Mouse (Mus musculus): ENCODE measurements around the gene Pigc. TPM values are rescaled to one million over a fixed set of nuclear protein-coding genes. Genes with fewer than 3 reads are reported as not detected.
A peak's percentile ranks its signal among the peaks of the same experiment; 100 is the strongest.

Gene Pigc
- total and polyA plus RNA-seq, 3 experiments = 0.93 to 26.1 (median 17.7) TPM

DNA sequence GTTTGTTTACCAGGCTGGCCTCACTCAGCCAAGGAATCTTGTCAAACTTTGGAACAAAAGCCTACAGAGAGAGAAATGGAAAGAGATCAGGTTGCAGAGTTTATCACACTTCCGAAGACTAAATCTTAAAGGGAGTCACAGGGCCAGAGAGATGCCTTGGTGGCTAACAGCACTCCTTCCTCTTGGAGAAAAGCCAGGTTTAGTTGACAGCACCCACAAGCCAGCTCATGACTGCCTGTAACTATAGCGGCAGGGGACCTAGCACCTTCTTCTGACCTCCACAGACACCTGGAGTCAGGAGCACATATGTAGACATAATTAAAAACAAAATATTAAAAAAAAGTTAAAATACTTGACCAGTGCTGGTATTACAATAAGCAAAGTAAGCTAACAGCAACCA, 1.1 kb upstream of the Pigc start:
- DNase-seq (ENCODE audit: low spot score) = no peak
- TF ChIP-seq TAL1 (conservative IDR thresholded peaks at IDR 0.05; ENCODE audit: low read depth, low read length) = no peak
- no peak for TF ChIP-seq GATA1 (IDR thresholded peaks at IDR 0.05; ENCODE audit: borderline replicate concordance, low read length)
- no peak for TF ChIP-seq GATA2 (IDR thresholded peaks at IDR 0.05; ENCODE audit: borderline replicate concordance, low read depth, low read length)
- TF ChIP-seq POLR2AphosphoS5 (IDR thresholded peaks at IDR 0.05; ENCODE audit: insufficient replicate concordance, low read depth, low read length) = no peak
- TF ChIP-seq CTCF (IDR thresholded peaks at IDR 0.05; ENCODE audit: low read depth, low read length) = no peak
- Histone ChIP-seq H3K4me3 (ENCODE audit: low read depth, low read length) (no peak overlapping the region), H3K27me3 (ENCODE audit: insufficient read depth, low read length) (peaks cover 4% of the 10 kb centered on the region), H3K36me3 (replicated peaks) (peaks cover 18% of the 10 kb centered on the region), H3K4me1 (ENCODE audit: insufficient read depth, low read depth, low read length) (peaks cover 28% of the 10 kb centered on the region), H3K9me3 (replicated peaks) (no peaks in the 10 kb centered on the region)
- ATAC-seq (ENCODE audit: extremely low read depth, insufficient number of reproducible peaks, low FRiP score, poor library complexity, severe bottlenecking) = no peak

DNA sequence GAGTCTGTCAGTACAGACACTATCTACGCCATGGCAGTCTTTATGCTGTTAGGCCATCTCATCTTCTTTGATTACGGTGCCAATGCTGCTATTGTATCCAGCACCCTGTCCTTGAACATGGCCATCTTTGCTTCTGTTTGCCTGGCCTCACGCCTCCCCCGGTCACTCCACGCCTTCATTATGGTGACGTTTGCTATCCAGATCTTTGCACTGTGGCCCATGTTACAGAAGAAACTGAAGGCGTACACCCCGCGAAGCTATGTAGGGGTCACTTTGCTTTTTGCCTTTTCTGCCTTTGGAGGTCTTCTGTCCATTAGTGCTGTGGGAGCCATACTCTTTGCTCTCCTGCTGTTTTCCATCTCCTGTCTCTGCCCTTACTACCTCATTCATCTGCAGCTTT, 1.9 kb downstream of the Pigc start:
- Histone ChIP-seq H3K27me3 (ENCODE audit: insufficient read depth, low read length) (no peaks in the 10 kb centered on the region), H3K4me3 (ENCODE audit: low read depth, low read length) (no peak overlapping the region; the same call in 1 of the 2 replicates), H3K9me3 (replicated peaks) (no peaks in the 10 kb centered on the region), H3K4me1 (ENCODE audit: insufficient read depth, low read depth, low read length) (peaks cover 45% of the 10 kb centered on the region), H3K36me3 (replicated peaks) (peaks cover 20% of the 10 kb centered on the region)
- TF ChIP-seq GATA2 (IDR thresholded peaks at IDR 0.05; ENCODE audit: borderline replicate concordance, low read depth, low read length) (no peak), GATA1 (IDR thresholded peaks at IDR 0.05; ENCODE audit: borderline replicate concordance, low read length) (no peak), TAL1 (conservative IDR thresholded peaks at IDR 0.05; ENCODE audit: low read depth, low read length) (no peak), POLR2AphosphoS5 (IDR thresholded peaks at IDR 0.05; ENCODE audit: insufficient replicate concordance, low read depth, low read length) (no peak), CTCF (IDR thresholded peaks at IDR 0.05; ENCODE audit: low read depth, low read length) (no peak)
- DNase-seq (ENCODE audit: low spot score) (no peak), ATAC-seq (ENCODE audit: extremely low read depth, insufficient number of reproducible peaks, low FRiP score, poor library complexity, severe bottlenecking) (no peak)

DNA sequence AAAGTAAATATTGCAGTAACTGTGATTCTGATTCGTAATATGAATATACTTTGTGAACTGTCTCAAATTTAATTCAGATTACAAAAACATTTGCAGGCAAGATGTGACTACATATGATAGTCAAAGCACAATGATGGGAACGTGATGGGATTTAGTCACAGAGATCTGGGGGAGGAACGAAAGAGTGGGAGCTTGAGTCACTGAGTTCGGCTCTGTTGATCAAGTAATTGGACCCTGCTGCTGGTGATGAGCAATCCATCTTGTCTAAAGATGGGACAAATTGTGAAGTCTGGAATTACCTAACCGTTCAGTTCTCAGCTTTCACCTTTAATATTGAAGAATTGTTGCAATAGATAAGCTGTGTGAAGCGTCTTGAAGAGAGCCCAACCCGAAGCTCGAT, 3.2 kb downstream of the Pigc start:
- Histone ChIP-seq H3K9me3 (replicated peaks) (no peaks in the 10 kb centered on the region), H3K4me1 (ENCODE audit: insufficient read depth, low read depth, low read length) (peaks cover 51% of the 10 kb centered on the region), H3K36me3 (replicated peaks) (peaks cover 20% of the 10 kb centered on the region), H3K4me3 (ENCODE audit: low read depth, low read length) (no peak overlapping the region), H3K27me3 (ENCODE audit: insufficient read depth, low read length) (no peaks in the 10 kb centered on the region)
- no peak for ATAC-seq (ENCODE audit: extremely low read depth, insufficient number of reproducible peaks, low FRiP score, poor library complexity, severe bottlenecking)
- DNase-seq (ENCODE audit: low spot score) = no peak
- TF ChIP-seq CTCF (IDR thresholded peaks at IDR 0.05; ENCODE audit: low read depth, low read length) = no peak
- no peak for TF ChIP-seq GATA2 (IDR thresholded peaks at IDR 0.05; ENCODE audit: borderline replicate concordance, low read depth, low read length)
- no peak for TF ChIP-seq POLR2AphosphoS5 (IDR thresholded peaks at IDR 0.05; ENCODE audit: insufficient replicate concordance, low read depth, low read length)
- no peak for TF ChIP-seq GATA1 (IDR thresholded peaks at IDR 0.05; ENCODE audit: borderline replicate concordance, low read length)
- no peak for TF ChIP-seq TAL1 (conservative IDR thresholded peaks at IDR 0.05; ENCODE audit: low read depth, low read length)

DNA sequence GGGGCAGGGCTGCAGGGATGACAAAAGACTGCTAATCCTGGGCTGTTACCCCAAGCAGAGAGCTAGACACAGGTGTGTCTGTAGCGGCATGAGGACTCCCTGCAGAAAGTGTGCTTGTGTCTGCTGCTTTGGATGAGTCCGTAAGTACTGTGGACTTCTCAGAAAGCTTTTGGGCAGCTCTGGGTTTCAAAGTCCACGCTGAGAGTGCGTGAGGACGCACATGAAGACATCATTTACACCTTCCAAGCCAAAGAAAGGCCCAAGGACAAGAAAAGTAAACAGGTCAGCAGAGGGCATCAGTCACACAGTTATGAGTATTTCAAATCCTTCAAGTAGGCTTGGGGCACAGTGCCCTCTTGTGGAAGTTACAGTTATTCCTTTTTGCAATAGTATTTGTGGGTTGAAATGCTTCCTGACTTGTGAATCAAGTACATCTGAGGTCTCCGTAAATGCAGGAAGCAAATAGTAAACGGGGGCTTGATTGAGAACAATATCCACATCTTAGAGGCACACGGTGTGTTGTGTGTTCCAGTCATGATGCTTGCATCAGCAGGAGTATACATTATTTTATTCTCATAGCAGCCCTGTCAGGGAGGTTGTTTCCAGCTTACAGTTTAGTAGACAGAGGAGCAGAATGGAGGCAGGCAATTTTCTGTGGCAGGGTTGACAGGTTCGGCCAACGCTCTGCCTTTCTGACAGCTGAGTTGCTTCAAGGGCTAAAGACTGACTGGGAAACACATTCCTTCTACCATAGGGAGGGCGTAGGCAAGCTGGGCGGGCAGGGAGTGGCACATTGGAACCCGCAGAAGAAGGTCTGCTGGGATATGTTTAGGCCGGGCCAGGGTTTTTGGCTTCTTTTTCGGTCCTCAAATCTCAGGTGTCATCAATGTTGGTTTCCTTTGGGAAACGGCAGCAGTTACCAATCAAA, 7.5 kb downstream of the Pigc start:
- TF ChIP-seq POLR2AphosphoS5 (IDR thresholded peaks at IDR 0.05; ENCODE audit: insufficient replicate concordance, low read depth, low read length) = no peak
- TF ChIP-seq CTCF (IDR thresholded peaks at IDR 0.05; ENCODE audit: low read depth, low read length) = peak; percentile 62
- H3K4me1 ChIP-seq (ENCODE audit: insufficient read depth, low read depth, low read length) = peaks cover 31% of the 10 kb centered on the region
- H3K36me3 ChIP-seq (replicated peaks) = peaks cover 8% of the 10 kb centered on the region
- DNase-seq (ENCODE audit: low spot score) (peak; percentile 43), ATAC-seq (ENCODE audit: extremely low read depth, insufficient number of reproducible peaks, low FRiP score, poor library complexity, severe bottlenecking) (peak; percentile 59)
- H3K4me3 ChIP-seq (ENCODE audit: low read depth, low read length) = no peak overlapping the region
- no peaks in the 10 kb centered on the region for H3K9me3 ChIP-seq (replicated peaks)
- peaks cover 8% of the 10 kb centered on the region; the same call in 1 of the 2 replicates for H3K27me3 ChIP-seq (ENCODE audit: insufficient read depth, low read length)

DNA sequence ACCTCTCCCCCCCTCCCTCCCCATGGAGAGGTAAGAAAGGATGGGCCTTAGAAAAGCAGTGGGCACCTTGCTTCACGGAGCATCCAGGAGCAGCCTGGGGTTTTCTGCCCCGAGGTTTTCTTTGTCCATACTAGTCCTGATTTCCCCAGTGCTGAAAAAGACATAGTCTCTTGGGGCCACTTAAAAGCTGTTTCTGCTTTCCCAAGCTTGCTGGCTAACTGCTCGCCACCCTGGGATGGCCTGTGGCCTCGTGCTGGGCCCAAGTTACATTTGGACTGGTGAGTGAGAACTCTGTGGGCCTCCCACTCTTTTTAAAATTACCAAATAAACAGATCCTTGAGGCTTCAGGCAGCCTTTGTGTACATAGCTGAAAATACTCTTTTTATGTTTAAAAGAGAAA, 8.3 kb downstream of the Pigc start:
- H3K9me3 ChIP-seq (replicated peaks) = no peaks in the 10 kb centered on the region
- no peak overlapping the region for H3K4me3 ChIP-seq (ENCODE audit: low read depth, low read length)
- no peak for ATAC-seq (ENCODE audit: extremely low read depth, insufficient number of reproducible peaks, low FRiP score, poor library complexity, severe bottlenecking)
- TF ChIP-seq TAL1 (conservative IDR thresholded peaks at IDR 0.05; ENCODE audit: low read depth, low read length) (no peak), POLR2AphosphoS5 (IDR thresholded peaks at IDR 0.05; ENCODE audit: insufficient replicate concordance, low read depth, low read length) (no peak), GATA2 (IDR thresholded peaks at IDR 0.05; ENCODE audit: borderline replicate concordance, low read depth, low read length) (no peak), GATA1 (IDR thresholded peaks at IDR 0.05; ENCODE audit: borderline replicate concordance, low read length) (no peak), CTCF (IDR thresholded peaks at IDR 0.05; ENCODE audit: low read depth, low read length) (no peak)
- no peak for DNase-seq (ENCODE audit: low spot score)
- H3K27me3 ChIP-seq (ENCODE audit: insufficient read depth, low read length) = peaks cover 8% of the 10 kb centered on the region; the same call in 1 of the 2 replicates
- H3K36me3 ChIP-seq (replicated peaks) = peaks cover 2% of the 10 kb centered on the region
- H3K4me1 ChIP-seq (ENCODE audit: insufficient read depth, low read depth, low read length) = peaks cover 31% of the 10 kb centered on the region

DNA sequence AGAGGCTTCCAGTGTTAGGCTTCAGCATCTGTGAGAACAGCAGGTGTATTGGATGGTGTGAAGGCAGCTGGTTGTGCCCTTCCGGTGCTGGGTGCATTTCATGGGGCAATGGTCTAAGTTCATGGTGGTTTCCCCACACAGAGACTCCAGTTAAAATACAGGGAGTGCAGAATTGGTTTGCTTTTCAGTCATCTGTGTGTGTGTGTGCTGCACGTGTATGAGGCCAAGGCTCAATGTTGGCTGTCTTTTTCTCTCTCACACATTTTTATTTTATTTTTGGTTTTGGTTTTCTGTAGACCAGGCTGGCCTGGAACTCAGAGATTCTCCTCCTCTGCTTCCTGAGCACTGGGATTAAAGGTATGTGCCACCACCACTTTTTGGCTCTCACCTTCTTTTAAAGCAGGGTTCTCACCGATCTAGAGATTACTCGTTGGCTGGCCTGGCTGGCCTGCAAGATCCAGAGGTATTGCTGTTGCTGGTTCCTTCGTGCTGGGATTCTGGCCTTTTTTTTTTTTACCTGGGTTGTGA, 9.3 kb downstream of the Pigc start:
- Histone ChIP-seq H3K4me1 (ENCODE audit: insufficient read depth, low read depth, low read length) (peaks cover 31% of the 10 kb centered on the region), H3K4me3 (ENCODE audit: low read depth, low read length) (no peak overlapping the region), H3K27me3 (ENCODE audit: insufficient read depth, low read length) (peaks cover 11% of the 10 kb centered on the region), H3K36me3 (replicated peaks) (peaks cover 2% of the 10 kb centered on the region), H3K9me3 (replicated peaks) (no peaks in the 10 kb centered on the region)
- TF ChIP-seq CTCF (IDR thresholded peaks at IDR 0.05; ENCODE audit: low read depth, low read length) (no peak), GATA1 (IDR thresholded peaks at IDR 0.05; ENCODE audit: borderline replicate concordance, low read length) (no peak), TAL1 (conservative IDR thresholded peaks at IDR 0.05; ENCODE audit: low read depth, low read length) (no peak), GATA2 (IDR thresholded peaks at IDR 0.05; ENCODE audit: borderline replicate concordance, low read depth, low read length) (no peak), POLR2AphosphoS5 (IDR thresholded peaks at IDR 0.05; ENCODE audit: insufficient replicate concordance, low read depth, low read length) (no peak)
- ATAC-seq (ENCODE audit: extremely low read depth, insufficient number of reproducible peaks, low FRiP score, poor library complexity, severe bottlenecking) (no peak), DNase-seq (ENCODE audit: low spot score) (no peak)

Measured in G1E (cell line).